Mouse (Mus musculus): ENCODE results near the gene Pde6d. TPM values are rescaled to one million over a fixed set of nuclear protein-coding genes. Genes with fewer than 3 reads are reported as not detected.
"Not testable (repeated sequence)": the region's sequence is repeated elsewhere in the genome, so short reads cannot be mapped to it uniquely, and the experiment has no call there.

The Pde6d gene
- total RNA-seq, 2 experiments from 2014 or later = 41.7 to 44.1 TPM

GRCm38 (mm10) chr1:86571381-86571780 is 11.0 kb downstream of the Pde6d start:
- intact Hi-C loops (cut with DNase I) = no loop called here
- no peak for DNase-seq

GRCm38 (mm10) chr1:86569292-86569860 is 13.1 kb downstream of the Pde6d start:
- no peak for DNase-seq
- intact Hi-C loops (cut with DNase I) = no loop called here

- intact Hi-C loops (cut with DNase I) = no loop called here
- DNase-seq = no peak
These were observed 14.0 kb downstream of the Pde6d start for GRCm38 (mm10) chr1:86568409-86568808.

DNA sequence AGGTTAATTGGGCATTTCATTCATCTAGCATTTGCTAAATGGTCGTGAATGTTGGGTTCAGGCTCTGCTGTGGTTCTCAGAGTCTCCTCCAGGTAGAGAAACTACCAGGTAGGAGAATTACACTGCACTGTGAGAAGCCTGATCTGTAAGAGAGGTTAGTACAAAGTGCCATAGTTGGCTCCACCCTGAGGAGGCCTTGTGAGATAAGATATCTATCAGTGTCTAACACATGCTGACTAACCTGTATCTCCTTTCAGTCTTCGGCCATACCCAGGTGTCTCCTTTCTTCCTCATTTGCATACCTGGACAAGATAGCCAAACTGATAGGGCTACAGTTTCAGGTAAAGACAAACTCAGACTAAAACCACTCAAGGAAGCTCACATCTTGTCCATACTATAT is 19.8 kb downstream of the Pde6d start:
- DNase-seq = no peak
- intact Hi-C loops (cut with DNase I) = no loop called here

- intact Hi-C loops (cut with DNase I) = no loop called here
- DNase-seq = peak; percentile 9 to 17
These were observed 23.2 kb downstream of the Pde6d start for GRCm38 (mm10) chr1:86559232-86559631.

GRCm38 (mm10) chr1:86557872-86558271 is 24.6 kb downstream of the Pde6d start:
- DNase-seq = peak; percentile 15 to 23
- intact Hi-C loops (cut with DNase I) = no loop called here

DNA sequence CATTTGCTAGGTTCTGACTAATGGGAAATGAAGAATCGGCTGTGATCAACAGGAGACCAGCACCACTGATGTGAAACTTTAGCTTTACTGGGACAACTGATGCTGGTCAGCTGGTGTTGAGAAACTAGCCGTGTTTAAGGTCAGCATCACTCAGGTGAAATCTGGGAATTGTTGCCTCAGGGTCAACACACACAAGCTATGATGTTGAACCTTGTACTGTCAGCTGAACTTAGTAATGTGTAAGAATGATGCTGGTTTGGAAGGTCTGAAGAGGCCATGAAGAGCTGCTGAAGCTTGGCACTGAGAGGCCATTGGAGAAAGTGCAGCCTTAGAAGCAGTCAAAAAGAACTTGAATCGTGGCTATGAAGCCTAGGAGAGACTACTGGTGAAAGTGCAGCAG is 26.8 kb downstream of the Pde6d start:
- no peak for DNase-seq
- intact Hi-C loops (cut with DNase I) = no loop called here

GRCm38 (mm10) chr1:86551877-86552276 is 30.6 kb downstream of the Pde6d start:
- no peak for DNase-seq
- intact Hi-C loops (cut with DNase I) = no loop called here

DNA sequence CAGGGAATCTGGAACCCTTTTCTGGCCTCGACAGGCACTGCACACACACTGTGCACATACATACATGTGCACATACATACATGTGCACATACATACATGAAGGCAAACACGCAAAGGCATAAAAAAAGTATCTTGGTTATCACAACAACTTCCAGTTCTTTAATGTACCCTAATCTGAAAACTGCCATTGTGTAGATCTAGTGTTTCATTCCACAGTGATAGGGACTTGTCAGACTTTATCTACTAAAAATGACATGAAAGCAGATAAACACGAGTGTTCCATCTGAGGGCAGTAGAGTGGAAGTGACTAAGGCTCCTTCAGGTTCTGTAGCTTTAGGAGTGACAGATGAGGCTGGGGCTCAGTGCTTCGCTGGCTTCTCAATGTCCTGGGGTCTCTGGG is 31.1 kb downstream of the Pde6d start:
- no peak for DNase-seq
- intact Hi-C loops (cut with DNase I) = no loop called here

- intact Hi-C loops (cut with DNase I) = no loop called here
- DNase-seq = no peak
These were observed 35.6 kb downstream of the Pde6d start for GRCm38 (mm10) chr1:86546797-86547196.

DNA sequence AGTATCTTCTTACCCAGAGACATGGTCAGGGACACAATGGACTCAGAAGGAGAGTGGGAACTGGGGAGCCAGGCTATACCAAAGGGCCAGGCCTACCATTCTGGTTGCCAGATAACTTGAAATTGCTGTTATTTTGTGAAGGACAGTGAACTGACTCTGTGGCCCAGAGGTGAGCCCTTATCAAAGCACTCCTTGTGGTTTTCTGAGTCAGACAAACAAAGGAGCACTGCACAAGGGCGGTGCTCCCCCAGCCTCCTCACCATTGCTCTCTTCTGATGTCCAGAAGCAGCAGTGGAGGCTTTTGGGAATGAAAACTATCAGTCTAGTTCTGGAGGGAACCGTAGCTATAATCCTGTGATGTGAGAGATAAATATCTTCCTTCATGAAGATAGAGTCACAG is 39.8 kb downstream of the Pde6d start:
- intact Hi-C loops (cut with DNase I) = no loop called here

DNA sequence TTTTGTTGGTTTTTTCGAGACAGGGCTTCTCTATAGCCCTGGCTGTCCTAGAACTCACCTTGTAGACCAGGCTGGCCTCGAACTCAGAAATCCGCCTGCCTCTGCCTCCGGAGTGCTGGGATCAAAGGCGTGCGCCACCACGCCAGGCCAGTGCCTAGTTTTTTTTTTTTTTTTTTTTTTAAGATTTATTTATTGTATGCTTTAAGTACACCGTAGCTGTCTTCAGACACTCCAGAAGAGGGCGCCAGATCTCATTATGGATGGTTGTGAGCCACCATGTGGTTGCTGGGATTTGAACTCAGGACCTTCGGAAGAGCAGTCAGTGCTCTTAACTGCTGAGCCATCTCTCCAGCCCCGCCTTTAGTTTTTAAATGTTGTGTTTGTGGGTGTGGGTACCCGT is 42.8 kb downstream of the Pde6d start:
- DNase-seq; intact Hi-C loops (cut with DNase I): not testable (repeated sequence)

More for the DNA sequence above, 39.8 kb downstream of the Pde6d start:
- DNase-seq = no peak

- intact Hi-C loops (cut with DNase I) = no loop called here
- no peak for DNase-seq
These were observed 44.0 kb downstream of the Pde6d start for GRCm38 (mm10) chr1:86538383-86538782.

DNA sequence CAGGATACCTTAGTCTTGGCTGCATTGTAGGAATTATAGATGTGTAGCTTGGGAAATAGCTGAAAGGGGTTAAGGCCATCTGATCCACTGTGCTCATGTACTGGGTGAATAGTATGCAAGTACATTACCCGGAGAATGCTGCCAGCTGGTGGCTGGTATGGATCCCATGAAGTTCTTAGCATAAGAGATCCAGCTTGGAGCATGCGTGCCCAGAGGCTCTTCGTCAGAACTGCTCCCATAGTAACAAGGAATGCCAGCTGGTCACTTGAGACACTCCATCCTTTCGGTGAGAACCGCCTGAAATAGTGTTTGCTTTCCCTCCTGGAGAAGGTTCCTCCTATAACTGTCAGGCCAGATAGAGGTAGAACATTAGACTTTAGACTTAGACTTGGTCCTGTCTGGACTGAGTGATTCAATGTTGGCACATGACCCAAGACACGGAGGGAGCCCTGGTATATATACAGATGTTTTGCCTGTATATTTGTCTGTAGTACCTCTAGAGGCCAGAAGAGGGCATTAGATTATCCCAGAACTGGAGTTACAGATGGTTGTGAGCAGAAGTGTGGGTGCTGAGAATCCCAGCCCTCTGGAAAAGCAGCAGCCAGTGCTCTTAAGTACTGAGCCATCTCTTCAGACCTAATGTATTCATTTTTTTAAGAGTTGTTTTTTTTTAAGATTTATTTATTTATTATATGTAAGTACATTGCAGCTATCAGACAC is 48.9 kb downstream of the Pde6d start:
- DNase-seq = no peak
- intact Hi-C loops (cut with DNase I) = loop anchor here (5.0 kb wide), 1 partner anchor 171 kb away; no protein-coding TSS in a partner anchor

DNA sequence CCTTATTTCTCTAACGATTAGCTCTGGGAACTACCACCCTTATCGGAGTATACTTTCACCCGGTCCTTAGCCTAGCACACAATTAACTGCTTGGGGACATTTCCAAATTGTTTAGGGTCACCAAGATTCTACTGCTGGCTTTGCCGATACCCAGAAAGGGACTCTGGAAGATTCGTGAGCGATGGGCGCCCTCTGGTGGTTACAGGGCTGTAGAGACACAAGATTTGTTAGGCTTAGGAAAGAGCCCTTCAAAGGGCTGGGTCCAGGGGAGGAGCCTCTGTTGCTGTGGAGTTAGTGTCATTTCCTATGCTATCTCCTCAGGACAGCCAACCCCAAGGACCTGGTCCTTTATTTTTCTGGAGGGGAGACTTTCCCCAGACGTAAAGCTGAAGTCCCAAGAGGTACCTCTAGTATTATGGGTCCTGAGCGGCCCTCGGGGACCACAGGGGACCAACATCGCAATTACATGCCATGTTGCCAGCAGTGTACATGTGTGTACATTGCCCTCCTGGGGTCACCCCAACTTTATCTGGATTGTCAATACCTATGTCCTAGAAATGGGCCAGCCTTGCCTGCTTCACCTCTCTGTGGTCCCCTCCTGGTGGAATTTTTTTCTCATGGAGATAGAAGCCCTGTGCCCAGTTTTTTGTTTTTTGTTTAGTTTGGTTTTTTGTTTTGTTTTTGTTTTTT is 49.9 kb downstream of the Pde6d start:
- intact Hi-C loops (cut with DNase I) = loop anchor here (1.0 to 5.0 kb wide), 3 partner anchors 31 to 170 kb away; no protein-coding TSS in a partner anchor
- DNase-seq = peak; percentile 94 to 96

- DNase-seq = no peak
- intact Hi-C loops (cut with DNase I) = loop anchor here (1.0 to 5.0 kb wide), 3 partner anchors 30 to 169 kb away; no protein-coding TSS in a partner anchor
These were observed 50.7 kb downstream of the Pde6d start for GRCm38 (mm10) chr1:86531547-86532321.

GRCm38 (mm10) chr1:86530871-86531546 is 51.4 kb downstream of the Pde6d start:
- intact Hi-C loops (cut with DNase I) = loop anchor here (5.0 kb wide), 1 partner anchor 169 kb away; no protein-coding TSS in a partner anchor
- no peak for DNase-seq

- intact Hi-C loops (cut with DNase I) = no loop called here
- DNase-seq = no peak
These were observed 52.8 kb downstream of the Pde6d start for GRCm38 (mm10) chr1:86529590-86529989.

- DNase-seq = peak; percentile 44 to 52
- intact Hi-C loops (cut with DNase I) = loop anchor here (1.0 kb wide), 1 partner anchor 27 kb away; no protein-coding TSS in a partner anchor
These were observed 53.8 kb downstream of the Pde6d start for GRCm38 (mm10) chr1:86528571-86529180.
